Mouse (Mus musculus) heart, adult 2 months (tissue): Measurements from ENCODE around the gene Mogat2.

ENCODE experiments used
- CTCF ChIP-seq: fragments of 200-600 bp; IDR thresholded peaks from 2 replicates; pipeline ENCODE4 v1.8.1; 2022; ENCODE audit warnings: antibody characterized with exemption, mild to moderate bottlenecking, moderate library complexity
- EP300 ChIP-seq: fragments of 200-500 bp; IDR thresholded peaks from 2 replicates; pipeline ENCODE4 v1.6.1; 2011; ENCODE audit warnings: low read depth, low read length, control low read depth; ENCODE audit not compliant: insufficient read depth
- POLR2A ChIP-seq: fragments of 200-500 bp; IDR thresholded peaks from 2 replicates; pipeline ENCODE4 v1.6.1; 2011; ENCODE audit warnings: mild to moderate bottlenecking, low read depth, low read length, control low read depth; ENCODE audit not compliant: insufficient read depth

DNA sequence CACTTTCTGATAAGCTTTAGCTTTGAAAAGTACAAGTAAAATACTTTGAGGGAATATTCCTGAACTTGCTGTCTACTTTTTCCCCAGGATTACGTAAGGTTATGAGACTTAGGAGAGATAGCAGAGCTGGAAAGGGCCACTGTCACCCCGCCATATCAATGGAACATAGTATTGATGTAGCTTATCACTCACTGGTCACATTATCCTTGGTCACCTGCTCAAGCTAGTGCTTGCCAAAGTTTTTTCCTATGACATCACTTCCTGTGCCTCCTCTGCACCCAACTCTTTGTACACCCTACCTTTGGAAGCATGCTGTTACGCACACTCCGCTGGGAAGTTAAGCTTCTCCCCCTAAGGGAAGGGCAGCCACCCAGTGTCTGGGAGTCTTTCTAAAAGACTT, 29.7 kb downstream of the Mogat2 start:
- TF ChIP-seq CTCF: no peak
- no peak for TF ChIP-seq POLR2A
- no peak for TF ChIP-seq EP300
